Mouse (Mus musculus): ENCODE data around the gene Pakap.

DNA sequence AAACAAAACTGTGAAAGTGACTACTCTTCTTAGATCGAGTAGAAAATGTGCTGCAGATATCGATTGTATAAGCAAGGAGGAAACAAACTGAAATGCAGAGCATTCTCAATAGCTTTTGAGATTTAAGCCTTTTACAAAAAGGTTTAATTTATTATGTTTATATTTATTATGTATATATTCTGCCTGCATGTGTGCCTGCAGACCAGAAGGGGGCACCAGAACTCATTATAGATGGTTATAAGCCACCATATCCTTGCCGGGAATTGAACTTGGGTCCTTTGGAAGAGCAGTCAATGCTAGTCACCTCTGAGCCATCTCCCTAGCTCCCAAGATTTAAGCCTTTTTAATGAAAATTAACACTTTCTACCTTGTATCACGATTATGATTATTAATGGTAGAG lies 32.9 kb upstream of the Pakap start:
- TF ChIP-seq CTCF (IDR thresholded peaks at IDR 0.05; ENCODE audit: borderline replicate concordance, extremely low read depth, insufficient read depth, insufficient read length) = no peak
- TF ChIP-seq POLR2A (IDR thresholded peaks at IDR 0.05; ENCODE audit: borderline replicate concordance, extremely low read depth, insufficient read depth, insufficient read length, poor library complexity, severe bottlenecking) = no peak
